Mouse (Mus musculus) neural tube, embryonic 11.5 days (tissue): ENCODE results near the gene BC049730. TPM values are rescaled to one million over a fixed set of nuclear protein-coding genes. Genes with fewer than 3 reads are reported as not detected.

Source experiments
- ATAC-seq: fragments of 200-750 bp; cut with Nextera tagmentation; 2 replicates; pipeline ENCODE4 v1.8.0; 2017; ENCODE audit warnings: moderate number of reproducible peaks, mild to moderate bottlenecking, moderate TSS enrichment, moderate library complexity; ENCODE audit not compliant: insufficient read depth, low FRiP score, low TSS enrichment
- DNase-seq: peaks from one replicate; pipeline ENCODE4 v3.0.0-alpha.2; 2015; ENCODE audit warnings: low spot score
- H3K27ac ChIP-seq: fragments of 300-500 bp; sonication (generic); 2 replicates; pipeline ENCODE4 v1.5.1; 2014; ENCODE audit warnings: low read depth, mild to moderate bottlenecking, low read length
- H3K27me3 ChIP-seq: fragments of 300-500 bp; sonication (generic); 2 replicates; pipeline ENCODE4 v1.6.1; 2014; ENCODE audit warnings: mild to moderate bottlenecking, low read length, mixed read lengths; ENCODE audit not compliant: control insufficient read depth, insufficient read depth
- H3K36me3 ChIP-seq: fragments of 300-500 bp; sonication (generic); 2 replicates; pipeline ENCODE4 v1.6.1; 2014; ENCODE audit warnings: mild to moderate bottlenecking, low read length, moderate library complexity, mixed read lengths; ENCODE audit not compliant: control insufficient read depth, insufficient read depth
- H3K4me1 ChIP-seq: fragments of 300-500 bp; sonication (generic); 2 replicates; pipeline ENCODE4 v1.6.1; 2014; ENCODE audit warnings: low read length, mixed read lengths; ENCODE audit not compliant: control insufficient read depth, insufficient read depth
- H3K4me2 ChIP-seq: fragments of 300-500 bp; sonication (generic); 2 replicates; pipeline ENCODE4 v1.6.1; 2014; ENCODE audit warnings: low read depth, mild to moderate bottlenecking, moderate library complexity
- H3K4me3 ChIP-seq: fragments of 300-500 bp; sonication (generic); 2 replicates; pipeline ENCODE4 v1.5.1; 2014; ENCODE audit warnings: low read depth, low read length
- H3K9ac ChIP-seq: fragments of 300-500 bp; sonication (generic); 2 replicates; pipeline ENCODE4 v1.6.1; 2014; ENCODE audit warnings: mild to moderate bottlenecking, low read length
- H3K9me3 ChIP-seq: fragments of 300-500 bp; sonication (generic); 2 replicates; pipeline ENCODE4 v1.6.1; 2016; ENCODE audit warnings: low read length; ENCODE audit not compliant: control insufficient read depth
- WGBS: fragments of 180-500 bp; shearing (Covaris S2); extraction: QIAGEN DNeasy Blood & Tissue Kit; methylation state at CpG from one replicate; pipeline ENCODE4 v1.1.7; 2014; 5-methylcytosine and 5-hydroxymethylcytosine counted together
- polyA plus RNA-seq: library from polyadenylated mRNA; unstranded; fragments of >200 nt; fragmentation: Nextera tagmentation; extraction: Ambion mirVana; gene quantifications from 2 replicates; pipeline ENCODE4 v1.2.1, GENCODE M21; 2014

BC049730 gene
- polyA plus RNA-seq, 1 experiment from 2014 or later: not detected

DNA sequence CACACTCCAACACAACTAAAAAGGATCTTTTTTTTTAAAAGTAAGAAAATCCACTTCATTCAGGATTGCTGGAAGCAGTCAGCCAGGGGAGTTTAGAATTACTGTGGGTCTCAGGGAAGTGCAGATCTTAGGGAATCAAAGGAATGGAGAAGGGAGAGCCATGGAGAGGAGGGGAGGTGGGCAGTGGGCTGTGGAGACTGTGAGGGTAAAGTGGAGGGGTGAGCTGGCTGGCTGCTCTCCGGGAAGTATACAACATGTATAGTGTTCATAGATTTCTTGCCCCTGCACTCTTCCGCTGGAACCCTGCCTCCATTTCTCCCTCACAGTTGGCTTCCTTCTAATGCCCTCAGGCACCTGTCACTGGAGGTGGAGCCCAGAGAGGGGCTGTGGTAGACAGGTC, 42.6 kb downstream of the BC049730 start:
- ATAC-seq (no peak), DNase-seq (no peak)
- no peaks in the 10 kb centered on the region for H3K36me3 ChIP-seq
- no peaks in the 10 kb centered on the region for H3K27me3 ChIP-seq
- H3K4me2 ChIP-seq: no peak overlapping the region
- H3K27ac ChIP-seq: no peak overlapping the region
- H3K9ac ChIP-seq: no peak overlapping the region
- no peaks in the 10 kb centered on the region for H3K9me3 ChIP-seq
- no peaks in the 10 kb centered on the region for H3K4me1 ChIP-seq
- no peak overlapping the region for H3K4me3 ChIP-seq
- 76% methylated on average over 2 of the region's 2 CpGs for WGBS

DNA sequence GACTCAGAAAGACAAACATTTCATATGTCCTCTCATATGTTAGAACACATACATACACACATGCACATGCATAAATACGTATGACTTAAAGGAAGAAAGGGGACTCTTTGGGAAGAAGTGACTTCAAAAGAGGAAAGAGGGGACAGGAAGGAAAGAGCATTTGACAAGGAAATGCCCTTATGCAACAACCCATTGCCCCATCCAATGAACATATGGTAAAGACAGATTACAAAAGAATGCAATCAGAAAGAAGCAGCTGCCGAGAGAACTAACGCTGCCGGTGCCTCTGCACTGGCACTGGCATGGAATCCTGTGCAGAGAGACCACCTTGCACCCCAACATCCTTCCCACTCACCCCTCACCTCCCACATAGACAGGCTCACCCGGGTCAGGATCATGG, 44.4 kb downstream of the BC049730 start:
- no peaks in the 10 kb centered on the region for H3K9me3 ChIP-seq
- H3K4me2 ChIP-seq: no peak overlapping the region
- no peak for DNase-seq
- H3K27ac ChIP-seq: no peak overlapping the region
- no peak overlapping the region for H3K4me3 ChIP-seq
- WGBS: 85% methylated on average over 5 of the region's 5 CpGs
- no peaks in the 10 kb centered on the region for H3K4me1 ChIP-seq
- no peaks in the 10 kb centered on the region for H3K27me3 ChIP-seq
- H3K36me3 ChIP-seq: no peaks in the 10 kb centered on the region
- H3K9ac ChIP-seq: no peak overlapping the region
- no peak for ATAC-seq

DNA sequence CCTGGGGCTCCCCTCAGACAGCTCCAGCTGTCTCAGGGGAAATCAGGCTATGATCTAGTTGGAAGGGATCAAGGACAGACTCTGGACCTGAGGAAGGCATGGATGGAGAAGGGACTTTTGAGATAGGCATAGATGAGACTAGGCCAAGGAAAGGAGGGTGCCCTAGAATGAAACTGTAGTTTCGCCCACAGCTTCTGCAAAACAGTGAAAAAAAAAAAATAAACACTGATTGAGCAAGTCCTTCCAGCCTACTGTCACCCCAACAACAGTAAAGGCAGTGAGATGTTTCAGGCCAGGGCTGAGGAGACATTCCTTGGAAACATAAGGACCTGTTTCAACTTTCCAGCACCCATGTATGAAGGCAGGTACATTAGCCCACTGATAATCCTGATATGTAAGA, 49.5 kb downstream of the BC049730 start:
- no peak for DNase-seq
- 80% methylated on average over 1 of the region's 1 CpGs for WGBS
- no peak overlapping the region for H3K27ac ChIP-seq
- no peak overlapping the region for H3K4me3 ChIP-seq
- H3K4me2 ChIP-seq: no peak overlapping the region
- no peaks in the 10 kb centered on the region for H3K36me3 ChIP-seq
- H3K9me3 ChIP-seq: no peaks in the 10 kb centered on the region
- H3K4me1 ChIP-seq: no peaks in the 10 kb centered on the region
- no peak for ATAC-seq
- H3K9ac ChIP-seq: no peak overlapping the region
- no peaks in the 10 kb centered on the region for H3K27me3 ChIP-seq

DNA sequence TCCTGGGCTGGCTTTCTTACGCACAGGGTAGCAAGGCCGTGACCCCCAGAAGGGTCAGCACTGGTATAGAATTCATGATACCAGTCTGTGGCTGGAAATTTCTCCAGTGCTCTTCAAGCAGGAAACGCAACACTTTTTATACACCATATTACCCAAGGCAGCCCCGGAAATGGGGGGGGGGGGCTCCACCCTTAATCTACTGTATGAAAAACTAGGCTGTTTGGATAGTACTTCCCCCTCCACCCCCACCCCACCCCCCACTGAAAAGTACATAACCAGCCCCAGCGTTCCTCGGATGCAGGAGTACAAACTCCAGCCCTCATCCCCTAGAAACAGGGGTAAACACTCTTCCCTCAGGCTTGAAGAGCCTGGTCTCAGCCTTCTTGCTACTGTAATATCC, 51.2 kb downstream of the BC049730 start, which contains the start of gene Cd177:
Gene Cd177, minus strand, starts transcription at position 101 of the 400 bp plus-strand sequence.
- Histone ChIP-seq H3K27ac (no peak within 1 kb of the TSS), H3K9me3 (no peaks in the 10 kb centered on the region), H3K4me2 (no peak within 1 kb of the TSS), H3K9ac (no peak within 1 kb of the TSS), H3K27me3 (no peaks in the 10 kb centered on the region), H3K4me1 (no peaks in the 10 kb centered on the region), H3K36me3 (no peaks in the 10 kb centered on the region), H3K4me3 (no peak within 1 kb of the TSS)
- DNase-seq (no peak), ATAC-seq (no peak)
- WGBS: 81% methylated on average over 6 of the region's 6 CpGs

DNA sequence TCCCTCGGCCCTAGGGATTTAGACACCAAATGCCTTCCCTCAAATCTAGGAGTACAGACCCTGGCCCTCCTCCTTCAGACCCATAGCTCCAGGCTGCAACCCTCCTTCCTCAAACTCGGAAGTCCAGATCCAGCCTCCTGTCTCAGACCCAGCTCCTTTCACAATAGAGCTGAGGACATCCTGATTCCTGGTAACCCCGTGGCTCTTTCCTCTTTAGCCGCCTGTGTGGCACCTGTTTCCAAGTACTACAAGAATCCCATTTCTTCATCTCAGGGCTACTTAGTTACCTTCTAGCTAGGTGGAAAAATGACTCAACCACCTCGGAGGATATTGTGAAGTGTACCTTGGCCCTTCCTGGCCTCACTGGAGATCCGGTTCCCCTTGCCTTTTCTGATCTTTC, 52.1 kb downstream of the BC049730 start:
- ATAC-seq (no peak), DNase-seq (no peak)
- H3K27me3 ChIP-seq: no peaks in the 10 kb centered on the region
- H3K4me3 ChIP-seq: no peak overlapping the region
- no peaks in the 10 kb centered on the region for H3K4me1 ChIP-seq
- H3K27ac ChIP-seq: no peak overlapping the region
- 83% methylated on average over 6 of the region's 6 CpGs for WGBS
- no peaks in the 10 kb centered on the region for H3K9me3 ChIP-seq
- H3K9ac ChIP-seq: no peak overlapping the region
- H3K36me3 ChIP-seq: no peaks in the 10 kb centered on the region
- H3K4me2 ChIP-seq: no peak overlapping the region

DNA sequence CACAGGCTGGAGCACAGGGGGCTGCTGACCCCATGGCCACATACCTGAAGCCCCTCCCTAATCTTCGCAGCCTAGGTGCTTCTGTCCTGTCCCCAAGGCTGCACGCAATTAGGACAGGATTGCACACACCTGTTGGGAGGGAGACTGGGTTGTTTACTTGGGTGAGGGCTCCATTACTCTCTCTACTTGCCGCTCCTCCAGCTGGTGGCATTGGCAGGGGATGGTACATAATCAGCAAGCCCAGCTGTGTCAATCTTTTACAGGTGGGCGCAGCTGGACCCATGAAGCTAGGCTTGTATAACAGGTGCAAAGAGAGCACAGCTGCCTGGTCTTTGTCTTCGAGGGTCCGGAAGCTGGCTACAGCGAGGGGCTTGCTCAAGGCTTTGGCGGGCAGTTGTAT, 53.5 kb downstream of the BC049730 start:
- no peaks in the 10 kb centered on the region for H3K36me3 ChIP-seq
- DNase-seq: no peak
- no peak overlapping the region for H3K4me3 ChIP-seq
- 89% methylated on average over 8 of the region's 8 CpGs for WGBS
- no peak overlapping the region for H3K27ac ChIP-seq
- H3K9ac ChIP-seq: no peak overlapping the region
- H3K4me1 ChIP-seq: no peaks in the 10 kb centered on the region
- no peak for ATAC-seq
- no peaks in the 10 kb centered on the region for H3K9me3 ChIP-seq
- no peaks in the 10 kb centered on the region for H3K27me3 ChIP-seq
- H3K4me2 ChIP-seq: no peak overlapping the region

Other genes with a start within 250 kb of the BC049730 start
- 1.5 and 2.2 TPM in 2 replicates for gene Plaur, start 246.8 kb upstream of the BC049730 start, polyA plus RNA-seq
- gene Cadm4, start 227.2 kb upstream of the BC049730 start, polyA plus RNA-seq: 6.9 and 8.1 TPM in 2 replicates
- 69.2 and 79.1 TPM in 2 replicates for gene Zfp428, start 202.2 kb upstream of the BC049730 start, polyA plus RNA-seq
- 0.50 and 0.70 TPM in 2 replicates for gene AC161166.1, start 196.8 kb upstream of the BC049730 start, polyA plus RNA-seq
- gene Irgq, start 178.6 kb upstream of the BC049730 start, polyA plus RNA-seq: 16.4 and 19.1 TPM in 2 replicates
- gene Pinlyp, start 163.1 kb upstream of the BC049730 start, polyA plus RNA-seq: not detected in 2 replicates
- gene Xrcc1, start 163.0 kb upstream of the BC049730 start, polyA plus RNA-seq: 100 and 120 TPM in 2 replicates
- gene Ethe1, start 121.7 kb upstream of the BC049730 start, polyA plus RNA-seq: 23.4 and 23.5 TPM in 2 replicates
- 1.7 and 2.1 TPM in 2 replicates for gene Zfp575, start 121.6 kb upstream of the BC049730 start, polyA plus RNA-seq
- gene Phldb3, start 98.5 kb upstream of the BC049730 start, polyA plus RNA-seq: 0.11 TPM in 1 of 2 replicates, not detected in the other
- 0.76 and 0.99 TPM in 2 replicates for gene Lypd3, start 72.7 kb upstream of the BC049730 start, polyA plus RNA-seq
- gene Tex101, start 32.6 kb upstream of the BC049730 start, polyA plus RNA-seq: not detected in 2 replicates
- gene Gm4763, start 17.7 kb downstream of the BC049730 start, polyA plus RNA-seq: not detected in 2 replicates
- gene Cd177, start 51.1 kb downstream of the BC049730 start, polyA plus RNA-seq: not detected in 2 replicates
- not detected in 2 replicates for gene Ceacam10, start 68.0 kb downstream of the BC049730 start, polyA plus RNA-seq
- 21.0 and 23.9 TPM in 2 replicates for gene Gm9844, start 153.0 kb downstream of the BC049730 start, polyA plus RNA-seq
- not detected in 2 replicates for gene Lypd4, start 160.7 kb downstream of the BC049730 start, polyA plus RNA-seq
- not detected in 2 replicates for gene Dmrtc2, start 160.8 kb downstream of the BC049730 start, polyA plus RNA-seq
- 1,782 and 1,828 TPM in 2 replicates for gene Rps19, start 175.1 kb downstream of the BC049730 start, polyA plus RNA-seq
- 0.27 TPM in 1 of 2 replicates, not detected in the other for gene Cd79a, start 188.1 kb downstream of the BC049730 start, polyA plus RNA-seq
- gene Arhgef1, start 193.7 kb downstream of the BC049730 start, polyA plus RNA-seq: 52.3 and 56.5 TPM in 2 replicates
- 0.28 and 0.86 TPM in 2 replicates for gene Gm4881, start 235.3 kb downstream of the BC049730 start, polyA plus RNA-seq